Mouse (Mus musculus): Measurements from ENCODE around the gene Rnf182. TPM values are rescaled to one million over a fixed set of nuclear protein-coding genes. Genes with fewer than 3 reads are reported as not detected.

The Rnf182 gene
- polyA plus RNA-seq, 1 experiment from 2014 or later: 10.0 TPM

DNA sequence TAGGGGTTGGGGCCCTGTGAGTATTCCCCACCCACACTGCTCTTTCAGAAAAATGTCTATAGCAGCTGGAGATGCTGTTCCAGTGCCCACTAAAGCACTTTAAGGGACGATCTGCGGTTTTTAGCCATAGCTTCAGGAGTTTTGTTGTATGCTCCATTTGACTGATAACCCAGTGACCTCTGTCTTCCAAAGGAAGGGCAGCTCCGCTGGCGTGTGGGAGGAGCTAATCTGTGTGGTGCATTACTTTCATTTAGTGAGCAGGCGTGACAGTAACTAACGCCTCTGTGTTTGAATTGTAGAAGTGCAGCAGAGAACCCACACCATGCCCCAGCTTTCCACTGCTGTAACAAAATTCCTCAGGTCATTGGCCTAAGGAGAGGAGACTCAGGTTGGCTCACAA lies 38.6 kb downstream of the Rnf182 start:
- DNase-seq (ENCODE audit: low spot score) (no peak), ATAC-seq (replicated peaks; ENCODE audit: low FRiP score) (no peak)
- Histone ChIP-seq H3K9ac (ENCODE audit: low read length) (no peak overlapping the region), H3K4me1 (replicated peaks; ENCODE audit: control insufficient read depth, insufficient read depth, low read length) (no peaks in the 10 kb centered on the region), H3K27ac (ENCODE audit: low read depth, low read length) (no peak overlapping the region), H3K27me3 (ENCODE audit: control insufficient read depth, insufficient read depth, low read length) (no peaks in the 10 kb centered on the region), H3K36me3 (ENCODE audit: control insufficient read depth, insufficient read depth, low read length) (no peaks in the 10 kb centered on the region), H3K9me3 (ENCODE audit: control insufficient read depth, low read length) (no peaks in the 10 kb centered on the region), H3K4me2 (ENCODE audit: low read depth, low read length, severe bottlenecking) (no peak overlapping the region), H3K4me3 (ENCODE audit: low read depth, low read length) (no peak overlapping the region)
- WGBS: 83% methylated on average over 6 of the region's 6 CpGs

DNA sequence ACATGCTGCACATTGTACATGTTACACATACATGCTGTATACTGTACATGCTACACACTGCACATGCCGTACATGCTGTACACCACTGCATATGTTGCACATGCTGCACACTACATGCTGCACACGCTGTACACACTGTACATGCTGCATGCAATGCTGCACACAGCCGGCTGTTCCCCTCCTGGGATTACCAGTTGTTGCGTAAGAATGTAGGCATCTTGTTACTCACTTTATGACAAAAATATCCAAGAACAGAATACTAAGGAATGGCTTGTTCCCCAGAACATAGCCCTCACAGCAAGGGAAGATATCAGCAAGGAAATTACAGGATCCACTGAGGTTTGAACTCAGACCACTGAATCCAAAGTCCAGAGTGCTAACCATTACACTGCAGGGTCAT lies 47.7 kb downstream of the Rnf182 start:
- Histone ChIP-seq H3K9ac (ENCODE audit: low read length) (no peak overlapping the region), H3K36me3 (ENCODE audit: control insufficient read depth, insufficient read depth, low read length) (no peaks in the 10 kb centered on the region), H3K4me1 (replicated peaks; ENCODE audit: control insufficient read depth, insufficient read depth, low read length) (no peaks in the 10 kb centered on the region), H3K27me3 (ENCODE audit: control insufficient read depth, insufficient read depth, low read length) (no peaks in the 10 kb centered on the region), H3K4me2 (ENCODE audit: low read depth, low read length, severe bottlenecking) (no peak overlapping the region), H3K9me3 (ENCODE audit: control insufficient read depth, low read length) (no peaks in the 10 kb centered on the region), H3K4me3 (ENCODE audit: low read depth, low read length) (no peak overlapping the region), H3K27ac (ENCODE audit: low read depth, low read length) (no peak overlapping the region)
- 96% methylated on average over 4 of the region's 4 CpGs for WGBS
- ATAC-seq (replicated peaks; ENCODE audit: low FRiP score) (no peak), DNase-seq (ENCODE audit: low spot score) (no peak)

DNA sequence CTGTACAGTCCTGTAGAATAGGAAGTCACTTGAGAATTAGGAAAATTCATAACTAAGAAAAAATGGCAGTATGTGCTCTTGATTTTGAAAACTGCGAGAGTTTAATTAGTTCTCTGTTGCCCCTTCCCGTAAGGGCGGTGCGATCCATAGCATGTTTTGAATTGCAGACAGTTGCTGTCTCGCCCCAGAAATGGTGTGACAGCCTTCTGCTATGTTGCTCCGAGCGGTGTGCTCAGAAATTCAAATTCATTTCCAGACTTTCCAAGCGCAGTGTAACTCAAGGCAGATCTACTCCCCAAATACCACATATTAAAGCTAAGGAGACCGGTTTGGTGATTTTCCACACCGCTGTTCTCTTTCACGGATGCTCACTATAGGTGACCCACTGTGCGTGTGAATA lies 50.6 kb downstream of the Rnf182 start:
- Histone ChIP-seq H3K9me3 (ENCODE audit: control insufficient read depth, low read length) (no peaks in the 10 kb centered on the region), H3K4me1 (replicated peaks; ENCODE audit: control insufficient read depth, insufficient read depth, low read length) (no peaks in the 10 kb centered on the region), H3K27ac (ENCODE audit: low read depth, low read length) (no peak overlapping the region), H3K36me3 (ENCODE audit: control insufficient read depth, insufficient read depth, low read length) (no peaks in the 10 kb centered on the region), H3K9ac (ENCODE audit: low read length) (no peak overlapping the region), H3K27me3 (ENCODE audit: control insufficient read depth, insufficient read depth, low read length) (no peaks in the 10 kb centered on the region), H3K4me2 (ENCODE audit: low read depth, low read length, severe bottlenecking) (no peak overlapping the region), H3K4me3 (ENCODE audit: low read depth, low read length) (no peak overlapping the region)
- 86% methylated on average over 12 of the region's 12 CpGs for WGBS
- no peak for DNase-seq (ENCODE audit: low spot score)
- no peak for ATAC-seq (replicated peaks; ENCODE audit: low FRiP score)

DNA sequence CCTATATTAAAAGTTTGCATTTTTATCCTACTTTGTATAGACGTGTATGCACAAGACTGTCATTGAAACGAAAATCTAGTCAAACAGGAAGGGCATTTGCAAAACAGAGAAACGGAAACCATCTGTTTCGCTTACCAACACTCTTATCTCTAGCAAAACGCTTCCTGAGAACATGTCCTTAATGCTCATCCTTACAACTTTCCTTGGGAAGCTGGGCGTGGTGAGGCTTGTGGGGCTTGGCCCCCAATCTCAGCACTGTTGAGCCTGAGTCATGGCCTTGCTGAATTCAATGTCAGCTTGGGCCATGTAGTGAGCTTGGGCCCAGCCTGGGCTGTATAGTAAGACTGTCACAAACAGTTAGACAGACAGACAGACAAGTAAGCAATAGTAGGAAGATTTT lies 51.4 kb downstream of the Rnf182 start:
- Histone ChIP-seq H3K27me3 (ENCODE audit: control insufficient read depth, insufficient read depth, low read length) (no peaks in the 10 kb centered on the region), H3K4me1 (replicated peaks; ENCODE audit: control insufficient read depth, insufficient read depth, low read length) (no peaks in the 10 kb centered on the region), H3K4me3 (ENCODE audit: low read depth, low read length) (no peak overlapping the region), H3K27ac (ENCODE audit: low read depth, low read length) (no peak overlapping the region), H3K36me3 (ENCODE audit: control insufficient read depth, insufficient read depth, low read length) (no peaks in the 10 kb centered on the region), H3K9ac (ENCODE audit: low read length) (no peak overlapping the region), H3K9me3 (ENCODE audit: control insufficient read depth, low read length) (no peaks in the 10 kb centered on the region), H3K4me2 (ENCODE audit: low read depth, low read length, severe bottlenecking) (no peak overlapping the region)
- 84% methylated on average over 6 of the region's 6 CpGs for WGBS
- no peak for DNase-seq (ENCODE audit: low spot score)
- ATAC-seq (replicated peaks; ENCODE audit: low FRiP score): no peak

DNA sequence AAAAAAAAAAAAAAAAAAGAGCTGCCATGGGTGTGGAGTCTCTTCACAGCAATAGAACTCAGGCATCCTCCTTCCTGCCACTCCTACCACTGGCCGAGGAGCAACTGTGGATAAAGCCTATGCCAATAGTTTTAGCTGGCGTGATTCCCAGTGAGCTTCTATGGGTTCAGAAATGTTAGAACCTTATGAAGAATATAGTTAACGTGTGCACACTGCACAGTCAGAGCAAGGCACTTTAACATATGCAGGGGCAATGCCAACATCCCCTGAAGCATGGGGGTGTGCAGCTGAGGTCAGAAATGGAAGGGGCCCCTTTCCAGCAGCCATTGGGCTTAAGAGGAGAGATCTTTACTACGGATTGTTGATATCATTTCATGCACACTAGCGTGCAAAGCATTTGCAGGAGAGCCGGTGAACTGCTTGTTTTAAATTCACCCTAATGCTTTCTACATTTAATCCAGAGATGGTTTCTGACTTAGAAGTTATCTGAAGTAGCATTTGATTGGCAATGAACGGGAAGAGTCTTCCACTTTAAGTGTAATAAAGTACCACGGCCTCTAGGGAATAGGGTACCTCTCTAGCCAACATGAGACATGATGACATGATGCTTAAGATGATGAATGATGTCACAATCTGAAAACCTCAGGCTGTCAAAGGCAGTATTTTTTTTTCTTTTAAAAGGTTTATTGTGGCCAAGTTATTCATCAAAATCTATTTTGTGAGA lies 61.8 kb downstream of the Rnf182 start:
- DNase-seq (ENCODE audit: low spot score) (no peak), ATAC-seq (replicated peaks; ENCODE audit: low FRiP score) (no peak)
- WGBS: 92% methylated on average over 8 of the region's 8 CpGs

DNA sequence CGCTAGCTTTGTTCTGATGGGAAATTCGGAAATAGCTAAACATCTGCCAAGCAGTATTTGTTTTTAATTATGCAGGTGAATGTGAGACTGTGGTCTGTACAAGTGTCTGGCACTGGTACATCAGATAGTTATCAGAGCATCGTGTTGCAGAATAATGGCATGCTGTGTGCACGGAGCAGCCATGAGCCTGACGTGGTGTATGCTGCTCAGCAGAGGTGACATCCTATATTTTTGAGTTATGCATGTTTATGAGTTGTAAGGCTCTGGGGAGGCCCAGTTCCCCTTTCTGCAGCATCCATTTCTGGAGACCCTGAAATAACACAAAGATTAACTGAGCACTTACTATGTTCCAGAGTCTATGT lies 62.4 kb downstream of the Rnf182 start:
- Histone ChIP-seq H3K9ac (ENCODE audit: low read length) (no peak overlapping the region), H3K36me3 (ENCODE audit: control insufficient read depth, insufficient read depth, low read length) (no peaks in the 10 kb centered on the region), H3K4me2 (ENCODE audit: low read depth, low read length, severe bottlenecking) (no peak overlapping the region), H3K9me3 (ENCODE audit: control insufficient read depth, low read length) (no peaks in the 10 kb centered on the region), H3K27ac (ENCODE audit: low read depth, low read length) (no peak overlapping the region), H3K4me3 (ENCODE audit: low read depth, low read length) (no peak overlapping the region), H3K27me3 (ENCODE audit: control insufficient read depth, insufficient read depth, low read length) (no peaks in the 10 kb centered on the region), H3K4me1 (replicated peaks; ENCODE audit: control insufficient read depth, insufficient read depth, low read length) (no peaks in the 10 kb centered on the region)
- ATAC-seq (replicated peaks; ENCODE audit: low FRiP score) (no peak), DNase-seq (ENCODE audit: low spot score) (no peak)
- WGBS: 91% methylated on average over 5 of the region's 5 CpGs

More for the DNA sequence above, 61.8 kb downstream of the Rnf182 start:
- Histone ChIP-seq H3K4me2 (ENCODE audit: low read depth, low read length, severe bottlenecking) (no peak overlapping the region), H3K9me3 (ENCODE audit: control insufficient read depth, low read length) (no peaks in the 10 kb centered on the region), H3K4me1 (replicated peaks; ENCODE audit: control insufficient read depth, insufficient read depth, low read length) (no peaks in the 10 kb centered on the region), H3K4me3 (ENCODE audit: low read depth, low read length) (no peak overlapping the region), H3K27ac (ENCODE audit: low read depth, low read length) (no peak overlapping the region), H3K9ac (ENCODE audit: low read length) (no peak overlapping the region), H3K36me3 (ENCODE audit: control insufficient read depth, insufficient read depth, low read length) (no peaks in the 10 kb centered on the region), H3K27me3 (ENCODE audit: control insufficient read depth, insufficient read depth, low read length) (no peaks in the 10 kb centered on the region)

DNA sequence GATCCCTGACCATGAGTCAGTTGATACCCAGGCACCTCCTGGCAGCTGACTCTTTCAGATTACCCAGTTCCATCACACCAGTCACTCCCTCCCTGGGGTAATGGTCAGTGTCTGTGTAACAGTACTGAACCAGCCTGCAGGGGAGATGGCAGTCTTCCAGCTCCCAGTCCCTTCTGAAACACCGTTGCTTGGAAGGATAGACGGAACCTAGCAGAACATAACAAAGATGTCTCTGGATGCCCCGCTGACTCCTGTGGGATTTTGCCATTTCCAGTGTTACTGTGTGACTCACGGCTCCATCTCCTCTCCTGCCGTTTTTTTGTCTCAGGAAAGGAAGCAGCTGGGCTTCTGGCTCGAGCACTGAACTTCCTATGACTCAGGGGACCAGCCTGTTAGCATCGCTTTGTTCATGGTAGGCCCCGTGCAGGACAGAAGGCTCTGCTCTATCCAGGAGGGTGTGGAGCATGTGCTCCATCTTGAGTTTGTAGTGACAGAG lies 69.0 kb downstream of the Rnf182 start:
- Histone ChIP-seq H3K9ac (ENCODE audit: low read length) (no peak overlapping the region), H3K36me3 (ENCODE audit: control insufficient read depth, insufficient read depth, low read length) (no peaks in the 10 kb centered on the region), H3K4me1 (replicated peaks; ENCODE audit: control insufficient read depth, insufficient read depth, low read length) (no peaks in the 10 kb centered on the region; the same call in 1 of the 2 replicates), H3K27ac (ENCODE audit: low read depth, low read length) (no peak overlapping the region), H3K4me3 (ENCODE audit: low read depth, low read length) (no peak overlapping the region), H3K4me2 (ENCODE audit: low read depth, low read length, severe bottlenecking) (no peak overlapping the region), H3K27me3 (ENCODE audit: control insufficient read depth, insufficient read depth, low read length) (no peaks in the 10 kb centered on the region), H3K9me3 (ENCODE audit: control insufficient read depth, low read length) (no peaks in the 10 kb centered on the region)
- ATAC-seq (replicated peaks; ENCODE audit: low FRiP score): no peak
- 72% methylated on average over 8 of the region's 8 CpGs for WGBS
- no peak for DNase-seq (ENCODE audit: low spot score)

DNA sequence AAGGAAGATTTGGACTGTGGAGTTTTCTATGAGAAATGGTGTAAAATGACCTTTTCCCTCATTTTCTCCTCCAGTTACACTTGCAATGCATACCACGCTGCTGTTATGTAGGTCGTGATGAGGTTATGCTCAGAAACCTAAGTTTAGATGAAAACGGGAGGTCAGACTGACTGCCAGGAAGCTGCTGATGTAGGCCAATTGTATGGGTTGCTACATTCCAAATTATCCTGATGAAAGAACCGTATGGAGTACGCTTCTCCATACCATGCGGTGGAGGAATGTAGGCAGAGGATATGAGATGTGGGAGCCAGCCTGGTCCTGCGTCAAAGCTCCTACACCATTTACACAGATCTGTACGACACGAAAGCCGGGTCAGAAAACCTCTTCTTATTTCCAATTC lies 72.6 kb downstream of the Rnf182 start:
- 93% methylated on average over 10 of the region's 10 CpGs for WGBS
- no peak overlapping the region for H3K27ac ChIP-seq (ENCODE audit: low read depth, low read length)
- ATAC-seq (replicated peaks; ENCODE audit: low FRiP score): no peak

DNA sequence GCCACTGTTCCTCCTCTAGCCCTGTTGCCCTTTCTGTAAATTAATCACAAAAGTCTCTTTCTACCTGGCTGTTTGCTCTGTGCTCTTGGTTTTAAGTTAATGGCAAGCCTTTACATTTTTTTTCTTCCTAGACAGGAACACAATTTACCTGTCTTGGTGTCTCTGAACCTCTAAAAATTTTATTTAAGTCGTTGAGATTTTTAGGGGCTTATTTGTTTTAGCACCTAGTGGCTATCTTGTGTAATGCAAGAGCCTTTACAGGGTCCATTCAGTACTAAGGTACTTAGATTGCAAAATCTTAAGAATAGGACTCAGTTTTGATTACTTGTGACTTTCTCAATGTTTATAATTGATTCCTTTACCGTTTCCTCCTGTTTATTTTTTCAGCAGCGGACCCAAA lies 76.2 kb downstream of the Rnf182 start:
- Histone ChIP-seq H3K4me3 (ENCODE audit: low read depth, low read length) (no peak overlapping the region), H3K9me3 (ENCODE audit: control insufficient read depth, low read length) (no peaks in the 10 kb centered on the region), H3K36me3 (ENCODE audit: control insufficient read depth, insufficient read depth, low read length) (no peaks in the 10 kb centered on the region), H3K27me3 (ENCODE audit: control insufficient read depth, insufficient read depth, low read length) (no peaks in the 10 kb centered on the region), H3K9ac (ENCODE audit: low read length) (no peak overlapping the region), H3K27ac (ENCODE audit: low read depth, low read length) (no peak overlapping the region), H3K4me1 (replicated peaks; ENCODE audit: control insufficient read depth, insufficient read depth, low read length) (peaks cover 2% of the 10 kb centered on the region; the same call in 1 of the 2 replicates), H3K4me2 (ENCODE audit: low read depth, low read length, severe bottlenecking) (no peak overlapping the region)
- 71% methylated on average over 3 of the region's 3 CpGs for whole genome bisulfite sequencing
- DNase-seq (ENCODE audit: low spot score): no peak
- ATAC-seq (replicated peaks; ENCODE audit: low FRiP score): no peak

More for the DNA sequence above, 72.6 kb downstream of the Rnf182 start:
- no peak overlapping the region for H3K4me3 ChIP-seq (ENCODE audit: low read depth, low read length)
- H3K4me1 ChIP-seq (replicated peaks; ENCODE audit: control insufficient read depth, insufficient read depth, low read length): peaks cover 2% of the 10 kb centered on the region; the same call in 1 of the 2 replicates
- no peak overlapping the region for H3K9ac ChIP-seq (ENCODE audit: low read length)
- H3K27me3 ChIP-seq (ENCODE audit: control insufficient read depth, insufficient read depth, low read length): no peaks in the 10 kb centered on the region
- no peak for DNase-seq (ENCODE audit: low spot score)
- no peaks in the 10 kb centered on the region for H3K9me3 ChIP-seq (ENCODE audit: control insufficient read depth, low read length)
- H3K4me2 ChIP-seq (ENCODE audit: low read depth, low read length, severe bottlenecking): no peak overlapping the region
- H3K36me3 ChIP-seq (ENCODE audit: control insufficient read depth, insufficient read depth, low read length): no peaks in the 10 kb centered on the region
